Mouse (Mus musculus) forebrain, postnatal 0 days (tissue): ENCODE results near the gene Robo3. TPM values are rescaled to one million over a fixed set of nuclear protein-coding genes. Genes with fewer than 3 reads are reported as not detected.

Source experiments
- ATAC-seq: fragments of 200-750 bp; cut with Nextera tagmentation; 2 replicates; pipeline ENCODE4 v1.8.0; 2017; ENCODE audit warnings: mild to moderate bottlenecking, moderate library complexity
- DNase-seq: peaks from one replicate; pipeline ENCODE4 v3.0.0-alpha.2; 2015
- H3K27ac ChIP-seq: fragments of 300-500 bp; sonication (generic); 2 replicates; pipeline ENCODE4 v1.5.1; 2014; ENCODE audit warnings: low read depth, mild to moderate bottlenecking, antibody characterized with exemption, low read length, moderate library complexity, mixed read lengths
- H3K27me3 ChIP-seq: fragments of 300-500 bp; sonication (generic); 2 replicates; pipeline ENCODE4 v1.6.1; 2014; ENCODE audit warnings: mild to moderate bottlenecking, low read length, mixed read lengths; ENCODE audit not compliant: insufficient read depth
- H3K36me3 ChIP-seq: fragments of 300-500 bp; sonication (generic); 2 replicates; pipeline ENCODE4 v1.6.1; 2014; ENCODE audit warnings: mild to moderate bottlenecking, moderate library complexity; ENCODE audit not compliant: insufficient read depth
- H3K4me1 ChIP-seq: fragments of 300-500 bp; sonication (generic); 2 replicates; pipeline ENCODE4 v1.6.1; 2014; ENCODE audit warnings: antibody characterized with exemption; ENCODE audit not compliant: insufficient read depth
- H3K4me2 ChIP-seq: fragments of 300-500 bp; sonication (generic); 2 replicates; pipeline ENCODE4 v1.6.1; 2014; ENCODE audit warnings: low read depth, mild to moderate bottlenecking, moderate library complexity
- H3K4me3 ChIP-seq: fragments of 300-500 bp; sonication (generic); 2 replicates; pipeline ENCODE4 v1.5.1; 2014; ENCODE audit warnings: low read depth, low read length, mixed read lengths
- H3K9ac ChIP-seq: fragments of 300-500 bp; sonication (generic); 2 replicates; pipeline ENCODE4 v1.6.1; 2014; ENCODE audit warnings: mild to moderate bottlenecking
- H3K9me3 ChIP-seq: fragments of 300-500 bp; sonication (generic); 2 replicates; pipeline ENCODE4 v1.6.1; 2016; ENCODE audit warnings: low read length
- CTCF ChIP-seq: sonication (generic); IDR thresholded peaks from 2 replicates; pipeline ENCODE4 v1.5.1; 2016; ENCODE audit warnings: antibody characterized with exemption, control low read depth, low read depth
- WGBS: fragments of 180-500 bp; shearing (Covaris S2); extraction: QIAGEN DNeasy Blood & Tissue Kit; methylation state at CpG from one replicate; pipeline ENCODE4 v1.1.7; 2014; 5-methylcytosine and 5-hydroxymethylcytosine counted together
- polyA plus RNA-seq: library from polyadenylated mRNA; unstranded; fragments of >200 nt; fragmentation: Nextera tagmentation; extraction: Ambion mirVana; gene quantifications from 2 replicates; pipeline ENCODE4 v1.2.1, GENCODE M21; 2015
- total RNA-seq: library from RNA; depleted of rRNA; stranded (reverse); fragments of >200 nt; gene quantifications from 2 replicates; pipeline ENCODE4 v1.2.3, GENCODE M21; 2014

Gene Robo3
- total and polyA plus RNA-seq, 2 experiments from 2014 or later: 1.5 to 1.9 TPM

DNA sequence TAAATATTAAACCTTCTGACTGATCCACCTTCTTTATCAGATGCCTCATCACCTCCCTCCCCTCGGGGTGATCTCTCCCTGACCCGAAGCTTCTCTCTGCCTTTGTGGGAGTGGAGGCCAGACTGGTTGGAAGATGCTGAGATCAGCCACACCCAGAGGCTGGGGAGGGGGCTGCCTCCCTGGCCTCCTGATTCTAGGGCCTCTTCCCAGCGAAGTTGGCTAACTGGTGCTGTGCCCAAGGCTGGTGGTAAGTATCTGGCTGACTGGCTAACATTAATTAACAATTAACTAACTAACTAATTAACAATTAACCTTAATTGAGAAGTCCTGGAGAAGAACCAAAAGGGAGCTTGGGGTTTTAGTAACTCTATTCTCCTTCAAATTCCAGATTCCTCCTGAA is 20.1 kb downstream of the Robo3 start:
- H3K36me3 ChIP-seq: no peaks in the 10 kb centered on the region
- 59% methylated on average over 3 of the region's 3 CpGs for WGBS
- no peaks in the 10 kb centered on the region for H3K9me3 ChIP-seq
- no peak for TF ChIP-seq CTCF
- ATAC-seq (no peak), DNase-seq (no peak)
- no peak overlapping the region for H3K27ac ChIP-seq
- no peak overlapping the region for H3K4me3 ChIP-seq
- no peaks in the 10 kb centered on the region for H3K4me1 ChIP-seq
- no peaks in the 10 kb centered on the region for H3K27me3 ChIP-seq
- no peak overlapping the region for H3K4me2 ChIP-seq
- H3K9ac ChIP-seq: no peak overlapping the region

DNA sequence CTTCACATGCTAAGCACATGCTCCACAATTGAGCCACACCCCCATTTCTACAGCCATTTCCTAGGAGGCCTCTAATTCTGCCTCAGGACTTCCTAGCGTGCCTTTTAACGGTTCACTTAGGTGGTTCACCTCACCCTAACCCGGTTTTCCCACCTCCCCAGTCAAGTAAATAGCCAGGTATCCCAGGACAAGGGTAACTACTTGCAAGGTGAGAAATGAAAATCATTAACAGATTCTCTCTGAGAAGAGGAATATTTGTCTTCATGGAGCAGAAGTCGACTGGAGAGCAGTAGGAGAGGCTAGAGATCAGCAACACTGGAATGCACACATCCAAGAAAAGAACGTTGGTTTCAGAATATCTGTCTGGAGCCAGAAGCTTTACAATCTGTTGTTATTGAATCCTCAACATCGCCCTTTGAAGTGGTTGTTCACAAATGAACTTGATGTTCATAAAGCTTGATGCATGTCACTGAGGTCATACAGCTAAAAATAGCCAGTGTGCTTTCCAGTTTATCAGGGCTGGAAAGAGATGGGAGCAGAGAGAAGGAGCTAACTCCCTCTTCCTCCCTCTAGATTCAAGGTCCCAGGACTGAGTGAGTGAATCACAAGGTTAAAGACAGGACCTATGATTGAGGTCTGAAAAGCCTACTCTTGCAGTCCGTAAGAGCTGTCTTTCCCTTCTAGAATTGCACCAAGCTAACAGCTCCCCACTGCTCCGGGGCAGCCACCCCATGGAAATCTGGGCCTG is 23.2 kb downstream of the Robo3 start:
- H3K27me3 ChIP-seq: no peaks in the 10 kb centered on the region
- no peak for TF ChIP-seq CTCF
- H3K9me3 ChIP-seq: no peaks in the 10 kb centered on the region
- no peak overlapping the region for H3K4me2 ChIP-seq
- H3K4me3 ChIP-seq: no peak overlapping the region
- no peak overlapping the region for H3K27ac ChIP-seq
- no peak for ATAC-seq
- no peaks in the 10 kb centered on the region for H3K4me1 ChIP-seq
- 81% methylated on average over 8 of the region's 8 CpGs for WGBS
- no peak overlapping the region for H3K9ac ChIP-seq
- DNase-seq: no peak
- no peaks in the 10 kb centered on the region for H3K36me3 ChIP-seq

DNA sequence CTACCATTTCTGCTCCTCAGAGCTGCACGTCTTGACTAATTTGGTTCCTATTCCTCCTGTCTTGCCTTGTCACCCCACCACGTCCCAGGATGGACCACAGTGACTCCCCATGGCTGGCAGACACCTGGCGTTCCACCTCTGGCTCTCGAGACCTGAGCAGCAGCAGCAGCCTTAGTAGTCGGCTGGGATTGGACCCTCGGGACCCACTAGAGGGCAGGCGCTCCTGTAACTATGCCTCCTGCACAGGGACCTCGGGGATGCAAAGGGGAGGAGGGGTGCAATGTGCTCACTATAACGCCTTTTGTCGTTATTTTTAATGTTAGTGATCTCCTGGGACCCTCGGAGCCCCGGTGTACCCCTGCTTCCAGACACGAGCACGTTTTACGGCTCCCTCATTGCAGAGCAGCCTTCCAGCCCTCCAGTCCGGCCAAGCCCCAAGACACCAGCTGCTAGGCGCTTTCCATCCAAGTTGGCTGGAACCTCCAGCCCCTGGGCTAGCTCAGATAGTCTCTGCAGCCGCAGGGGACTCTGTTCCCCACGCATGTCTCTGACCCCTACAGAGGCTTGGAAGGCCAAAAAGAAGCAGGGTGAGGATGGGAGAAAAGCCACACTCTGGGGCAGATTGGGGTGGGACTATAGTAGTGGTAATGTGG is 25.1 kb downstream of the Robo3 start:
- Histone ChIP-seq H3K36me3 (no peaks in the 10 kb centered on the region), H3K27ac (no peak overlapping the region), H3K4me2 (peak overlapping the region; percentile 37), H3K9me3 (no peaks in the 10 kb centered on the region), H3K4me1 (no peaks in the 10 kb centered on the region), H3K4me3 (peak overlapping the region; percentile 13; the same call in 1 of the 2 replicates), H3K27me3 (no peaks in the 10 kb centered on the region), H3K9ac (peak overlapping the region; percentile 42; the same call in 1 of the 2 replicates)
- peak; percentile 53 for DNase-seq
- peak; percentile 89 for ATAC-seq
- TF ChIP-seq CTCF: peak; percentile 54
- WGBS: 10% methylated on average over 19 of the region's 19 CpGs

DNA sequence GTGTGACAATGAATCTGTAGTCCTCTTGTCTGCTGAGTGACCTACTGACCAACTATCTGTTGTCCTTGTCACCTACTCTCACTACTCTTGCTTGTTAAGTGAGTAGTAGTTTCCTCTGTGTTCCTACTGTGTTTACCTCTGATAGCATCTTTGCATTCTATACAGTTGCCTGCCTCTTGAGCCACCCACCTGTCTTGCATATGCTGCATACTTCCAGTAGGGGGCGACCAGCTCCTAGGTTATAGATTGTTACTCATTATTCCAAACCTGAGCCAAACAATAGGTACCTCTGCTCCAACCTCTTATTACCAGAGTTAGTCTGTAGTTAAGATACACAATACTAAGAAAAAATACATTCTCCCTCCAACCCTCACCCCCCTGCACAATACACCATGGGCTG is 26.7 kb downstream of the Robo3 start:
- no peak overlapping the region for H3K9ac ChIP-seq
- H3K9me3 ChIP-seq: no peaks in the 10 kb centered on the region
- H3K4me3 ChIP-seq: no peak overlapping the region
- WGBS: 0% methylated on average over 1 of the region's 1 CpGs
- DNase-seq (peak; percentile 54), ATAC-seq (0 out of 2 replicates have a peak, but pooled peaks have one; percentile 19)
- H3K27me3 ChIP-seq: no peaks in the 10 kb centered on the region
- H3K4me2 ChIP-seq: no peak overlapping the region
- H3K36me3 ChIP-seq: no peaks in the 10 kb centered on the region
- no peaks in the 10 kb centered on the region for H3K4me1 ChIP-seq
- no peak overlapping the region for H3K27ac ChIP-seq
- TF ChIP-seq CTCF: peak; percentile 75

DNA sequence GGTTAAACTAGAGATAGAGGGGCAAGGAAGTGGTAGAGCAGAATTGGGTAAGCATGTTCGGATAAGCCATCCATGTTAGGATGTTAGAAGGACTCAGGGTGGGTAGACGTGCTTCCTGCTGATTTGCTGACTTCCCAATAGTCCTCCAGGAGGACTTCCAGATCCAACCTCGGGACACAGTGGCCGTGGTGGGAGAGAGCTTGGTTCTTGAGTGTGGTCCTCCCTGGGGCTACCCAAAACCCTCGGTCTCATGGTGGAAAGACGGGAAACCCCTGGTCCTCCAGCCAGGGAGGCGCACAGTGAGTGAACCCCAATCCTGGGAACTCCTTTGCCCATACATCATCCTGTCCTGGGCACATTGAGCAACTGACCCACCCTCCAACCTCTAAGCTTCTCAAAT is 30.0 kb downstream of the Robo3 start:
- no peak overlapping the region for H3K27ac ChIP-seq
- H3K4me2 ChIP-seq: no peak overlapping the region
- no peaks in the 10 kb centered on the region for H3K27me3 ChIP-seq
- no peaks in the 10 kb centered on the region for H3K36me3 ChIP-seq
- ATAC-seq (no peak), DNase-seq (no peak)
- H3K4me3 ChIP-seq: no peak overlapping the region
- 93% methylated on average over 7 of the region's 7 CpGs for WGBS
- H3K9ac ChIP-seq: no peak overlapping the region
- no peaks in the 10 kb centered on the region for H3K9me3 ChIP-seq
- H3K4me1 ChIP-seq: no peaks in the 10 kb centered on the region
- no peak for TF ChIP-seq CTCF

DNA sequence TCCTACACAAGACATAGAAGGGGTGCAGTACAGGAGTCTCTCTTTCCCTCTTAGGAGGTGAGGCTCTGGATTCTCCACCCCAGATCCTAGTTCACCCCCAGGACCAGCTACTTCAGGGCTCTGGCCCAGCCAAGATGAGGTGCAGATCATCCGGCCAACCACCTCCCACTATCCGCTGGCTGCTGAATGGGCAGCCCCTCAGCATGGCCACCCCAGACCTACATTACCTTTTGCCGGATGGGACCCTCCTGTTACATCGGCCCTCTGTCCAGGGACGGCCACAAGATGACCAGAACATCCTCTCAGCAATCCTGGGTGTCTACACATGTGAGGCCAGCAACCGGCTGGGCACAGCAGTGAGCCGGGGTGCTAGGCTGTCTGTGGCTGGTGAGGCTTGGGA is 30.5 kb downstream of the Robo3 start:
- H3K4me3 ChIP-seq: no peak overlapping the region

DNA sequence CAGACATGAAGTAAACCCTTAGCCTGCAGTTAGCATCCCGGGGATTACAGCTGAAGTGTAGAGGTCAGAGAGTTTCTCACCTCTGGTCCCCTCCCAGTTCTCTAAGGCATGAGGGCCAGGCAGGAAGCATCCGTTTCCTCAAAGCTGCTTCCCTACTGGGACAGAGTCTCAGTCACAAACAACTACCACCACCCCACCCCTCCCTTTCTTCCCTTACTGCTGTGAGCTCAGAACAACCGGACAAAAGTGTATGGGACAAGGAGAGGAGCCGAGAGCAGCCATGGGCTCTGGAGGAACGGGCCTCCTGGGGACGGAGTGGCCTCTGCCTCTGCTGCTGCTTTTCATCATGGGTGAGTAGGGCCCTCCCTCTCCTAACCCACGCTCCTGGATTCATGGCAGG is 31.2 kb downstream of the Robo3 start, which contains the start of gene Robo4:
Robo4 (plus strand) TSS at position 96 of the 400 bp plus-strand sequence.
- no peak within 1 kb of the TSS for H3K4me3 ChIP-seq
- H3K27ac ChIP-seq: no peak within 1 kb of the TSS
- no peak within 1 kb of the TSS for H3K9ac ChIP-seq
- H3K36me3 ChIP-seq: no peaks in the 10 kb centered on the region
- no peak for DNase-seq
- no peaks in the 10 kb centered on the region for H3K4me1 ChIP-seq
- no peaks in the 10 kb centered on the region for H3K27me3 ChIP-seq
- ATAC-seq: no peak
- 32% methylated on average over 7 of the region's 7 CpGs for WGBS
- no peak within 1 kb of the TSS for H3K4me2 ChIP-seq
- no peaks in the 10 kb centered on the region for H3K9me3 ChIP-seq
- TF ChIP-seq CTCF: no peak

More for the DNA sequence above, 30.5 kb downstream of the Robo3 start:
- Histone ChIP-seq H3K4me2 (no peak overlapping the region), H3K27ac (no peak overlapping the region), H3K36me3 (no peaks in the 10 kb centered on the region), H3K4me1 (no peaks in the 10 kb centered on the region), H3K27me3 (no peaks in the 10 kb centered on the region), H3K9me3 (no peaks in the 10 kb centered on the region), H3K9ac (no peak overlapping the region)
- 95% methylated on average over 7 of the region's 7 CpGs for WGBS
- ATAC-seq (no peak), DNase-seq (no peak)
- no peak for TF ChIP-seq CTCF
